Comparison of ENCODE assay signal across 8 mouse cellular contexts in the genomic region with DNA sequence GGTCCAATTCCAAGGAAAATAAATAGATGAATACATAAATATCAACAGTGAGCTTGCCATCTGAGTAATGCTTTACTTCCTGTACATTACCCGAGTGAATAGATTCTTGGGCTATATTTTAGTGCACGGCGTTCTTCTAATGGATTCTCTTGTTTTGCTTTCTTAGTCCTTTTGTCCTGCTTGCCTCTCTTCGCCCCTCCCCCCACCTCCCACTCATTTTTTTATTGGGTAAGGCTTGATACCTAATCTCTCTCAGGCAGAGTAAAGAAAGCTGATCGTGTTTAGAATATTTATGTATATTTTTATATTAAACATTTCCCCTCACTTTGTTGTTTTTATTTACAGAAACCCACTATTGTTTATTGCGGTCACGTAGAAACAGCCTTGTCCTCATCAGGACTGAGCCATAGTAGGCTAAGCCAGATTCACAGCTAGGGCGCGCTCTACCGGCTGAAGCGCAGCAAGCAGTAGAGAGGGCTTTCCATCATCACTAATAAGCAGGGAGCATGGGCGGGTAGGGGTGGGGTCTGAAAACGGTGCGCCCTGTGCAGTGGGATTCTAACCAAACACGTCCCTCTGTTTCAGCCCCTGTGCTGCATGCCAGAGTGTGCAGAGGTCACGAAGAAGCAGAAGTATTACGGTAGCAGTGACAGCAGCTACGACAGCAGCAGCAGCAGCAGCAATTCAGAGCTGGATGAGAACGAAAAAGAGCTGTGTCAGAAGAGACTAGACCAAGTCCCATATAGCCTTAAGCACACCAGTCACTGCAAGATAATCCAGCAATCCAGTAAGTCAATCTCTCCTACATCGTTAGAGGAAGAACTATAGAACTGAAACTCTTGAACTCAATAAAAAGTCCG.
DNase-seq lines count a peak whose midpoint lies in the region; ATAC-seq and TF ChIP-seq lines count a peak whose summit lies in the region.

No protein-coding gene starts in this region.

- no peaks in the 10 kb centered on the region for H3K36me3 ChIP-seq in testis, adult 2 months (ENCODE audit: control insufficient read depth, insufficient read depth, low read length)
- H3K36me3 ChIP-seq in midbrain, embryonic 13.5 days = peaks cover 14% of the 10 kb centered on the region

- DNase-seq in frontal cortex, postnatal 14 days (ENCODE audit: low spot score in 2 of 2) = no peak
- DNase-seq in testis, postnatal 14 days (ENCODE audit: low spot score) = no peak
- DNase-seq in heart, postnatal 4 days = peak; percentile 12
- no peak for DNase-seq in T-cell, adult 2 months (ENCODE audit: low spot score)
- no peak for DNase-seq in urinary bladder, adult 2 months (ENCODE audit: low spot score)

- no peak overlapping the region for H3K4me3 ChIP-seq in testis, adult 2 months (ENCODE audit: control insufficient read depth, low read depth, low read length)
- no peak overlapping the region for H3K4me3 ChIP-seq in midbrain, embryonic 13.5 days (replicated peaks)

- no peak overlapping the region for H3K27ac ChIP-seq in testis, adult 2 months (ENCODE audit: control insufficient read depth, insufficient read depth, low read depth, low read length)
- H3K27ac ChIP-seq in midbrain, embryonic 13.5 days = 0 out of 2 replicates have a peak overlapping the region, but pooled peaks have one; percentile 16

- TF ChIP-seq CTCF in testis, adult 2 months (IDR thresholded peaks at IDR 0.05; ENCODE audit: control insufficient read depth, insufficient read depth, insufficient replicate concordance, low read depth, low read length) = peak; percentile 13; the same call in 1 of the 2 replicates

- peak overlapping the region; percentile 36 for H3K4me2 ChIP-seq in midbrain, embryonic 13.5 days (replicated peaks)

- 23% methylated on average over 21 of the region's 21 CpGs for WGBS in midbrain, embryonic 13.5 days

- no peaks in the 10 kb centered on the region for H3K4me1 ChIP-seq in testis, adult 2 months (ENCODE audit: control insufficient read depth, insufficient read depth, low read length)
- 0 out of 2 replicates have a peak, but pooled peaks cover 3% of the 10 kb centered on the region for H3K4me1 ChIP-seq in midbrain, embryonic 13.5 days (replicated peaks)

- ATAC-seq in frontal cortex, adult (ENCODE audit: low TSS enrichment) = peak; percentile 90
- peak; percentile 98 for ATAC-seq in midbrain, embryonic 13.5 days

- H3K9ac ChIP-seq in midbrain, embryonic 13.5 days (replicated peaks) = no peak overlapping the region

- no peaks in the 10 kb centered on the region for H3K27me3 ChIP-seq in testis, adult 2 months (ENCODE audit: control insufficient read depth, insufficient read depth, low read length)
- no peaks in the 10 kb centered on the region for H3K27me3 ChIP-seq in midbrain, embryonic 13.5 days

- H3K9me3 ChIP-seq in midbrain, embryonic 13.5 days = no peaks in the 10 kb centered on the region

- no peak for TF ChIP-seq POLR2A in testis, adult 2 months (IDR thresholded peaks at IDR 0.05; ENCODE audit: control insufficient read depth, low read depth, low read length)
